ENCODE assay signal across 7 mouse cellular contexts in the genomic region with DNA sequence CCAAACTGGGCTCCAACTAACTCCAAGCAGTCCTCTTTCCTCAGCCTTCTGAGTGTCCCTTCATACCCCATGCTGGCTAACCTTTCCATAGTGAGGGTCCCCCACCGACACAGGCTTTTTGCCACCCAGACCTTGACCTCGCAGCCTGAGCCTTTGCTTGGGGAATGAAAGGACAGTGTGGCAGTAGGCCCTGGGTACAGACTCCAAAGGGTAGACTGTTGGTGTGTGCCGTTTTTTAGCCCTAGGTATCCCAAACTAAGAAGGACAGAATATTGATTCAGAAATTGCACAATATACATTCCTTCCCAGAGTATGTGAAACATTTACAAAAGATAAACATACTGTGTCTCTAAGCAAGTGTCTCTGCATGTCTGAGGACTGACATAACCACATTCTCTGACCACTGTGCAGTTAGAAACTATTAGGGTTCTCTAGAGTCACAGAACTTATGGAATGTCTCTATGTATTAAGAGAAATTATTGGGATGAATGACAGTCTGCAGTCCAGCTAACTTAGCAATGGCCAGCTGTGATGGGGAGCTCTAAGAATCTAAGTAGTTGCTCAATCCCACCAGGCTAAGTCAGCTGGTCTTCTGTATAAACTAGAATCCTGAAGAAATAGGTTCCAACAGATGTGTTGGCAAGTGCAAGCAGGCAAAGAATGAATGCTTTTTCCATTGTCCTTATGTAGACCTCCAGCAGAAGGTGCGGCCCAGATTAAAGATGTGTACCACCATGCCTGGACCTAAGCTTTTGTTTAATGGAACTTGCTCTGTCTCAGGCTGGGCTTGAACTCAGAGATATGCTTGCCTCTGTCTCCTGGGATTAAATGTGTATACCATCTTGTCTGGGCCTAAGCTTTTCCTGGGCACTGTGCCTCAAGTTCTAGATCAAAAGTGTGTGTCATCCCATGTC. TPM values are rescaled to one million over a fixed set of nuclear protein-coding genes. Genes with fewer than 3 reads are reported as not detected.
DNase-seq lines count a peak whose midpoint lies in the region; ATAC-seq lines count a peak whose summit lies in the region.

No protein-coding gene starts in this region.

- no peaks in the 10 kb centered on the region for H3K9me3 ChIP-seq in lung, embryonic 15.5 days
- H3K9me3 ChIP-seq in embryonic facial prominence, embryonic 10.5 days = no peaks in the 10 kb centered on the region
- no peaks in the 10 kb centered on the region for H3K9me3 ChIP-seq in hindbrain, embryonic 13.5 days

- DNase-seq in lung, postnatal 14 days = no peak
- DNase-seq in embryonic facial prominence, embryonic 10.5 days (ENCODE audit: low spot score) = no peak
- no peak for DNase-seq in retina, postnatal 1 day
- DNase-seq in right cerebral cortex, adult 2 months (ENCODE audit: low spot score in 2 of 2) = no peak

- ATAC-seq in lung, embryonic 15.5 days (ENCODE audit: borderline replicate concordance, extremely low read depth, low FRiP score, low TSS enrichment) = peak; percentile 58
- peak; percentile 53; the same call in 1 of the 2 replicates for ATAC-seq in hindbrain, embryonic 13.5 days (ENCODE audit: low FRiP score)
- ATAC-seq in megakaryocyte progenitor cell, adult 5-6 weeks (replicated peaks; ENCODE audit: poor library complexity) = peak; percentile 4; the same call in 1 of the 2 replicates

- peak overlapping the region; percentile 67 for H3K4me2 ChIP-seq in lung, embryonic 15.5 days
- peak overlapping the region; percentile 85 for H3K4me2 ChIP-seq in hindbrain, embryonic 13.5 days

- peaks cover 21% of the 10 kb centered on the region for H3K4me1 ChIP-seq in lung, embryonic 15.5 days
- H3K4me1 ChIP-seq in embryonic facial prominence, embryonic 10.5 days = peaks cover 26% of the 10 kb centered on the region
- H3K4me1 ChIP-seq in hindbrain, embryonic 13.5 days (replicated peaks) = peaks cover 26% of the 10 kb centered on the region

- H3K4me3 ChIP-seq in lung, embryonic 15.5 days = peak overlapping the region; percentile 100
- peak overlapping the region; percentile 99 for H3K4me3 ChIP-seq in embryonic facial prominence, embryonic 10.5 days
- H3K4me3 ChIP-seq in hindbrain, embryonic 13.5 days = peak overlapping the region; percentile 99

- peak overlapping the region; percentile 39 for H3K9ac ChIP-seq in lung, embryonic 15.5 days
- peak overlapping the region; percentile 49; the same call in 1 of the 2 replicates for H3K9ac ChIP-seq in hindbrain, embryonic 13.5 days

- no peaks in the 10 kb centered on the region for H3K27me3 ChIP-seq in lung, embryonic 15.5 days
- no peaks in the 10 kb centered on the region for H3K27me3 ChIP-seq in embryonic facial prominence, embryonic 10.5 days (replicated peaks; ENCODE audit: low read depth, poor library complexity, severe bottlenecking)
- H3K27me3 ChIP-seq in hindbrain, embryonic 13.5 days = no peaks in the 10 kb centered on the region

- H3K27ac ChIP-seq in lung, embryonic 15.5 days = peak overlapping the region; percentile 93
- peak overlapping the region; percentile 94 for H3K27ac ChIP-seq in embryonic facial prominence, embryonic 10.5 days (replicated peaks)
- H3K27ac ChIP-seq in hindbrain, embryonic 13.5 days = peak overlapping the region; percentile 94

- H3K36me3 ChIP-seq in lung, embryonic 15.5 days = no peaks in the 10 kb centered on the region
- H3K36me3 ChIP-seq in embryonic facial prominence, embryonic 10.5 days (replicated peaks) = peaks cover 6% of the 10 kb centered on the region; the same call in 1 of the 2 replicates
- no peaks in the 10 kb centered on the region for H3K36me3 ChIP-seq in hindbrain, embryonic 13.5 days

- WGBS in lung, embryonic 15.5 days = 31% methylated on average over 4 of the region's 4 CpGs
- WGBS in embryonic facial prominence, embryonic 10.5 days = 39% methylated on average over 4 of the region's 4 CpGs
- 38% methylated on average over 4 of the region's 4 CpGs for WGBS in hindbrain, embryonic 13.5 days

RNA-seq across cellular contexts. Expression of a gene that starts 0.8 kb away (rescaled TPM):
- polyA plus RNA-seq in lung, embryonic 15.5 days (2015; fragmentation: Nextera tagmentation; extraction: Ambion mirVana) = 22.4 and 25.7 TPM in 2 replicates
- 29.4 and 30.3 TPM in 2 replicates for polyA plus RNA-seq in embryonic facial prominence, embryonic 10.5 days (2016; fragmentation: Nextera tagmentation; extraction: Ambion mirVana)
- 21.2 and 23.0 TPM in 2 replicates for polyA plus RNA-seq in hindbrain, embryonic 13.5 days (2015; fragmentation: Nextera tagmentation; extraction: Ambion mirVana)
- total RNA-seq in megakaryocyte progenitor cell, adult 5-6 weeks (2015) = 31.2 and 33.4 TPM in 2 replicates
- 30.1 and 39.1 TPM in 2 replicates for total RNA-seq in megakaryocyte progenitor cell, adult 5-6 weeks (2017)

Comparison
In these comparisons a context has a peak if more than half of its experiments do, and no peak if none do; other contexts are left out.
1. ATAC-seq: peak in every context shown above with its lines; median percentile 58 in lung, embryonic 15.5 days; 53 in hindbrain, embryonic 13.5 days; 4 in megakaryocyte progenitor cell, adult 5-6 weeks.